Mouse (Mus musculus) brain, adult 2 months (tissue): ENCODE data around the gene Alkal2.

Experiments used
- DNase-seq: peaks from one replicate; pipeline ENCODE4 v3.0.0; 2011; ENCODE audit warnings: low read depth, low spot score

The Alkal2 gene

DNA sequence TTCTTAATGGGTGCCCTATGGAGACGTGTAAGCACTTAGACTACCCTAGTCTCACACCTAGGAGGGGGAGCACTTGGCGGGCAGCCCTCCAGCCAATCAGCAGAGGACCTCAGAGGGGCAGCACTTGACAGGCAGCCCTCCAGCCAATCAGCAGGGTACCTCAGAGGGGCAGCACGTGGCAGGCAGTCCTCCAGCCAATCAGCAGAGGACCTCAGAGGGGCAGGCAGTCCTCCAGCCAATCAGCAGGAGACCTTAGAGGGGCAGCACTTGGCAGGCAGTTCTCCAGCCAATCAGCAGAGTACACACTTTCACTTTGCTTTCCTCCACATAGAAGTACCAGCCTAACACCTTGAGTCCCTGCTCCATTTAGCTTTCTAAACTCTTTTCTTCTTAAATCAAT, 38.3 kb downstream of the Alkal2 start:
- peak; percentile 9 for DNase-seq

- DNase-seq, result no peak
These were observed 44.1 kb downstream of the Alkal2 start for GRCm38 (mm10) chr12:30928182-30928581.

GRCm38 (mm10) chr12:30933299-30933698, 49.2 kb downstream of the Alkal2 start:
- DNase-seq, result no peak

DNA sequence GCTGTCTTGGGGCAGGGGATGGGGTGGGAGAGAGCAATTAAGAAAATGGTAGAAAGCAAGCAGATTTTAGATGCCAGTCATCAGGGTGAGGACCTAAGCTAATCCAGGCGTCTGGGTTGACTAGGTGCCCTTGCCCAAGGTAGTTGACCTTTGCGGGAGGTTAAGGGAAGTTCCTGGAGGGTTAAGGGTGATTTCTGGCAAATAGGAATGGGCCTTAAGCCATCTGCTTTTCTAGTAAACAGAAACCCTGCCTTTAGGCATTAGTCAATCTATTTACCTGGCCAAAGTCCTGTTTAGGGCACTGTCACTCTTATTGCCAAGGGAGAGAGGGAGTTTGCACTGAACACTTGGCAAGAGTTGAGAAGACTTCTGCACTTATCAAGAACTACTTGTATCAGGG, 52.8 kb downstream of the Alkal2 start:
- DNase-seq, result no peak
